Mouse (Mus musculus) c-Kit-positive CD71-positive TER-119-negative erythroid progenitor cells, embryonic 14.5 days (primary cell): ENCODE data around the gene Nfatc2ip.

Source experiments
- DNase-seq: peaks from one replicate; pipeline ENCODE4 v3.0.0-alpha.2; 2013; ENCODE audit warnings: low read depth

The Nfatc2ip gene

GRCm38 (mm10) chr7:126396298-126397119 is at the start of gene Nfatc2ip:
Gene Nfatc2ip, minus strand, starts transcription at chr7:126396737.
- peak; percentile 96 for DNase-seq

GRCm38 (mm10) chr7:126446217-126446616 is 49.7 kb upstream of the Nfatc2ip start:
- DNase-seq, result no peak

GRCm38 (mm10) chr7:126445104-126445815 is 48.7 kb upstream of the Nfatc2ip start:
- no peak for DNase-seq

- no peak for DNase-seq
Measured at GRCm38 (mm10) chr7:126444536-126444935, 48.0 kb upstream of the Nfatc2ip start.

DNA sequence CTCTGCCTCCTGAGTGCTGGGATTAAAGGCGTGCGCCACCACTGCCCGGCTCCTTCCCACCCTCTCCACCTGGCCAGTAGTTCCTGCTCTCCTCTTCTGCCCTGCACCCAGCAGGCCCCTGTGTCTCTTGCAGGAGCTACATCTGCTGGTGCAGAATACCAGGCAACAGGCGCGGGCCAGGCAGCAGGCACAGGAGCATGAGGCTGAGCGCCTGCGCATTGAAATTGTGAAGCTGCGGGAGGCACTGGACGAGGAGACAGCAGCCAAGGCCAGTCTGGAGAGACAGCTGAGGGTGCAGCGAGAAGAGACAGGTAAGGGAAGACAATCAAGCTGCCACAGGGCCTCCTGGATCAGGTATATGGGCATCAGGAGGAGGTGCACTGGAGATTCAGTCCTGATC is 47.5 kb upstream of the Nfatc2ip start:
- DNase-seq, result no peak

DNA sequence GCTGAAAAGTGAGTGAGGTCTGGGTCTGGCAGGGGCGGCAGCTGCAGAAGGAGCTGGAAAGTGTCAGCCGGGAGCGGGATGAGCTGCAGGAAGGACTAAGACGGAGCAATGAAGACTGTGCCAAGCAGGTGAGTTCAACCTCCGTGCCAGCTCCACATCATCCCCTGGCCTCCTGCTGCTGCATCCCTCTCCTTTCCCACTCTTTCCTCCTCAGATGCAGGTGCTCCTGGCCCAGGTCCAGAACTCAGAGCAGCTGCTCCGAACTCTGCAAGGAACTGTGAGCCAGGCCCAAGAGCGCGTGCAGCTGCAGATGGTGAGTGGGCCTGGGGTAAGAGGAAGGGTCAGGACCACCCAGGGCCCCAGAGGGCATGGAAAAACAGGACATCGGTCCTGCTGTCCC is 43.6 kb upstream of the Nfatc2ip start:
- no peak for DNase-seq

DNA sequence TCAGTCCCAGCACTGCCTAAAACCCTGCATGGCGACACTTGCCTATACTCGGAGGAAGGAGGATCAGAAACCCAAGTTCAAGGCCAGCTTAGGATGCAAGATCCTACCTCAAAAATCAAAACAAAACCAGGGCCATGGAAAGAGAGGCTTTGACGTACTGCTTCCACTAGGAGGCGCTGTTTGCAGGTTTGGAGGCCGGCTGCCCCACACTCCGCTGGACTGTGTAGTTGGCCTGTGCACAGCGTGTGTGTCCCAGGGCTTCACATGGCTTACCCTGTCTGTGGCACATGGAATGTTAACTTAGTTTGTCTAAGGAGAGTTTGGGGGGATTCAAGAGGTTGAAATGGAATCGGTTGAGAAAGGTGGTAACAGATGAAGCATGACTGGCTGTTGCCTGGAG is 40.3 kb upstream of the Nfatc2ip start:
- DNase-seq, result peak; percentile 49

GRCm38 (mm10) chr7:126435801-126436200 is 39.3 kb upstream of the Nfatc2ip start:
- DNase-seq, result no peak

GRCm38 (mm10) chr7:126434726-126435125 is 38.2 kb upstream of the Nfatc2ip start:
- DNase-seq, result no peak

GRCm38 (mm10) chr7:126430167-126430566 is 33.6 kb upstream of the Nfatc2ip start:
- no peak for DNase-seq

DNA sequence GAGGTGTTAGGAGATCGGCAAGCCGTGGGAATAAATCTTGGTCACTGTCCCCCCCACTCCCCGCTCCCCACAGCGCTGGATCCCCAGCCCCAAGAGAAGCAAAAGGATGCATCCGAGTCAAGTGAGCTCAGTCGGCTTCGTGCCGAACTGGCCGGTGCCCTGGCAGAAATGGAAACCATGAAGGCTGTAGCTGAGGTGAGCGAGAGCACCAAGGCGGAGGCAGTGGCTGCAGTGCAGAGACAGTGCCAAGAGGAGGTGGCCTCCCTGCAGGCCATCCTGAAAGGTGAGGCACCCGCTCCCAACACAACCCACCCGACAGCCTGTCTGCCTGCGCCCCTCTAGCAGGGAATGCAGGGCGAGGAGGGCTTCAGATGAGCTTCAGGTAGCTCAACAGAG is 33.0 kb upstream of the Nfatc2ip start:
- DNase-seq, result no peak

DNA sequence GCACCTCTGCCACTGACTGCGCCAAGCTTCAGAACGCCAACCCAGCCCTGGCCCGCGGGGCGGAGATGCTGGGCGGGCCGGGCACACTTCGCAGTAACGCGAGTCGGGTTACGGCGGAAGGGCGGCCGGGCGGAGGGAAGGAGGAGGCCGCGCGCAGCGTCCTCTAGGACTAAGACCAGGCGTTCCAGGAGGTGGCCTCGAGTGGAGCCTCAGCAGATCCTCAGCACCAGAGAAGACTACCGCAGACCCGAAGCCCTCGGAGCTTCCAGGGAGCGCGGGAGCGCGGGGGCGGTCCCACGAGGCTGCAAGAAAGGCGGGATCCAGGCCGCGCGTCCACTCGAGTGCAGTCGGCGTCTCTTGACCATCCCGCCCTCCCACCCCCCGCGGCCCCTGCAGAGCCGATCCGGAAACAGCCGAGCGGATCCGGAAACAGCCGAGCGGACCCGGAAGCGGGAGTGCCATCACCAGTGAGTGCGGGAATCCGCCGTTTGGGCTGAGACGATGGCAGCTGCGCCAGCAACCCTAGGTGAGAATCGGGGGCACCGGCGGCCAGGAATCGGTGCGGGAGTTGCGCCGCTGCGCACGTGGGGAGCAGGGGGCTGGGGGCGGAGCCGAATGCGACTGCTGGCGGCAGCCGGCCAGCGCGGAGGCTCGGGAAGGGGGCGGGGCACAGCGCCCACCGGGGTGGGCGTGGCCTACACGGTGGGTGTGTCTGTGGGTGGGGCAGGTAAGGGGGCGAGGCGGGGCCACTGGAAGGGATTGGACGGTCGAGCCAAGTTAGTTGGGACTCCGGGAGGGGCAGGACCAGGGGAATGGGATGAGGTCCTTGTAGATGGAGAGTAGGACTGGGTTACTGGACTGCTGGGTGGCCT is 32.3 kb upstream of the Nfatc2ip start, which contains the start of gene Rabep2:
TSS of gene Rabep2 (plus strand) at position 129 of the 872 bp plus-strand sequence.
- DNase-seq, result peak; percentile 62

- peak; percentile 50 for DNase-seq
Measured at GRCm38 (mm10) chr7:126428154-126428553, 31.6 kb upstream of the Nfatc2ip start.

GRCm38 (mm10) chr7:126427323-126427860 is 30.9 kb upstream of the Nfatc2ip start:
- DNase-seq, result no peak

DNA sequence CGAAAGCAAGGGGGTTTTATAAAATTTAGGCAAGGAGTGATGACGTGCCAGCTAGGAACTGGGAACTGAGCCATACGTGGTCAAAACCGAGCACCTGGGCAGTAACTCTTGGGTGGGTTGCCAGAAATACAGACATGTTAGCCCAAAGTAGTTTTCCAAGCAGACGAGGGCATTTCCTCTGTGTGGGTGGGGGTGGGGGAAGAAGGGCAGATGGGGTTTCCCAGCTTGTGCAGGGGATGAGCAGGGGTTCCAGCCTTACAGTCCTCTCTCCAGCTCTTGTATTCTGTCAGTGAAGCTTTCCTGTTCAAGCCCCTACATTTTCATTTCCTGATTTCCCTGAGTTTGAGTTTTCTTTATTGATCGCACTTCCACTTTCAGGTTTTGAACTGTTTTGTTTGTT is 27.6 kb upstream of the Nfatc2ip start:
- DNase-seq, result no peak

- no peak for DNase-seq
Measured at GRCm38 (mm10) chr7:126421756-126422155, 25.2 kb upstream of the Nfatc2ip start.

- no peak for DNase-seq
Measured at GRCm38 (mm10) chr7:126418496-126418895, 22.0 kb upstream of the Nfatc2ip start.

- DNase-seq, result no peak
Measured at GRCm38 (mm10) chr7:126417606-126418005, 21.1 kb upstream of the Nfatc2ip start.

DNA sequence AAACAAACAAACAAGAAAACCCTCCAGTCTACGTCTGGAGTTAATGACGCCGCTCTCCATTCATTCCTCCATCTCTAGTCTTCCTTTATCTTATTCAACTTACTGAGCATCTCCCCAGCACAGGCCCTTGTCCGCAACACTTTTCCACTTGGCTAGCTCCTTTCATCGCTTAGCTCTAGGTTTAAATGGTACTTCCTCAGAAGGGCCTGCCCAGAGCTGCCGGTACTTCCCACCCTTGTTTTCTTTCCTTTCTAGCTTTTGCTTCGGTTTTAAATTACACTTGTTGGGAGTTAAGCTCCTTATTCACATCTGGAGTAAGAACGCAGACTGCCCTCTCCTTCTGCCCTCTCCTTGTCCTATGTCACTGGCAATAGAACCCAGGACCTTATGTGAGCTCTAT is 20.5 kb upstream of the Nfatc2ip start:
- DNase-seq, result no peak

- DNase-seq, result no peak
Measured at GRCm38 (mm10) chr7:126416615-126417014, 20.1 kb upstream of the Nfatc2ip start.

GRCm38 (mm10) chr7:126414725-126415124 is 18.2 kb upstream of the Nfatc2ip start, which contains the start of gene Cd19:
Gene Cd19, minus strand, starts transcription at chr7:126414889.
- DNase-seq, result no peak

DNA sequence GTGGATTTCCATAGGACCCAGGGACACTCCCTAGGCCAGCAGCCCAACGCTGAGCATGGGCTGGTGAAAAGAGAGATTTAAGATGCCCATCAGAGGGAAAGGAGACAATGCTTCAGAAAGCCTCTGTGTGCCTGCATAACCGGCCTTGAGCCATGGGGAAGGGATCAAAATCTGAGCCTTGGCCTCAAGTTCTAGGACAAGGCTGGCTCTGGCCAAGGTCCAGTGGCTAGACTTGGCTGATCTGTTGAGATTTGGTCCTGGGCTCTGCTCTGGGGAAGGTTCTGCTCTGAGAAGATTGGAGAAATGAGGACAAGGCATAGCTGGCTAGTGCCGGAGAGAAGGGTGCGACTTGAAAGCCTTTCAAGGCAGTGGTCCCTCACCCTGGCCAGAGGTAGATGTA is 14.5 kb upstream of the Nfatc2ip start:
- no peak for DNase-seq
